Mouse (Mus musculus): ENCODE data around the gene Oxsr1. TPM values are rescaled to one million over a fixed set of nuclear protein-coding genes. Genes with fewer than 3 reads are reported as not detected.

The Oxsr1 gene
- polyA plus RNA-seq, 1 experiment from 2014 or later = 7.9 TPM

- ATAC-seq = no peak
- H3K4me3 ChIP-seq (ENCODE audit: low read depth, low read length) = peak overlapping the region; percentile 92
- WGBS = 11% methylated on average over 7 of the region's 7 CpGs
These were observed 1.3 kb downstream of the Oxsr1 start for GRCm38 (mm10) chr9:119320946-119321345.

DNA sequence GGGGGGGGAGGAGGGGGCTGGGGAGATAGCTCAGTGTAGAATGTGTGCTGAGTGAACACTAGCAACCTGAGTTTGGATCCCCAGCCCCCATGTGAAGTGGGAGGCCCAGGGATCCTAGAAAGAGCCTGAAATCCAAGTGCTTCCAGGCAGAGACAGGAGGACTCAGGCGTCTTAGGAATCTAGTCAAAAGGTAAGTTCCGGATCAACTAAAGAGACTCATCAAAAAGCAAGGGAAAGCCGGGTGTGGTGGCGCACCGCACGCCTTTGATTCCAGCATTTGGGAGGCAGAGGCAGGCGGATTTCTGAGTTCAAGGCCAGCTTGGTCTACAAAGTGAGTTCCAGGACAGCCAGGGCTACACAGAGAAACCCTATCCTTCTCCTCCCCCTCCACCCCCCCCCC lies 1.8 kb downstream of the Oxsr1 start:
- TF ChIP-seq CTCF (IDR thresholded peaks at IDR 0.05; ENCODE audit: low read depth) = no peak
- Histone ChIP-seq H3K4me1 (replicated peaks; ENCODE audit: control insufficient read depth, insufficient read depth, low read length) (no peaks in the 10 kb centered on the region), H3K4me2 (replicated peaks; ENCODE audit: low read depth) (peak overlapping the region; percentile 99; the same call in 1 of the 2 replicates), H3K4me3 (ENCODE audit: low read depth, low read length) (no peak overlapping the region), H3K36me3 (ENCODE audit: control insufficient read depth, insufficient read depth) (0 out of 2 replicates have a peak, but pooled peaks cover 4% of the 10 kb centered on the region), H3K9ac (ENCODE audit: low read depth, low read length) (no peak overlapping the region), H3K9me3 (ENCODE audit: control insufficient read depth) (no peaks in the 10 kb centered on the region), H3K27ac (ENCODE audit: low read depth, low read length) (no peak overlapping the region), H3K27me3 (replicated peaks; ENCODE audit: control insufficient read depth, insufficient read depth, low read length) (no peaks in the 10 kb centered on the region)
- WGBS = 70% methylated on average over 7 of the region's 7 CpGs
- no peak for ATAC-seq

More at GRCm38 (mm10) chr9:119320946-119321345, 1.3 kb downstream of the Oxsr1 start:
- Histone ChIP-seq H3K9ac (ENCODE audit: low read depth, low read length) (0 out of 2 replicates have a peak overlapping the region, but pooled peaks have one; percentile 80), H3K27ac (ENCODE audit: low read depth, low read length) (no peak overlapping the region), H3K36me3 (ENCODE audit: control insufficient read depth, insufficient read depth) (0 out of 2 replicates have a peak, but pooled peaks cover 4% of the 10 kb centered on the region), H3K9me3 (ENCODE audit: control insufficient read depth) (no peaks in the 10 kb centered on the region), H3K4me1 (replicated peaks; ENCODE audit: control insufficient read depth, insufficient read depth, low read length) (no peaks in the 10 kb centered on the region), H3K4me2 (replicated peaks; ENCODE audit: low read depth) (peak overlapping the region; percentile 99), H3K27me3 (replicated peaks; ENCODE audit: control insufficient read depth, insufficient read depth, low read length) (no peaks in the 10 kb centered on the region)
- TF ChIP-seq CTCF (IDR thresholded peaks at IDR 0.05; ENCODE audit: low read depth) = no peak

GRCm38 (mm10) chr9:119318891-119319290 lies 3.3 kb downstream of the Oxsr1 start:
- H3K36me3 ChIP-seq (ENCODE audit: control insufficient read depth, insufficient read depth) = 0 out of 2 replicates have a peak, but pooled peaks cover 4% of the 10 kb centered on the region
- no peaks in the 10 kb centered on the region for H3K9me3 ChIP-seq (ENCODE audit: control insufficient read depth)
- no peak overlapping the region for H3K4me2 ChIP-seq (replicated peaks; ENCODE audit: low read depth)
- 75% methylated on average over 1 of the region's 1 CpGs for WGBS
- no peak overlapping the region for H3K4me3 ChIP-seq (ENCODE audit: low read depth, low read length)
- no peaks in the 10 kb centered on the region for H3K27me3 ChIP-seq (replicated peaks; ENCODE audit: control insufficient read depth, insufficient read depth, low read length)
- H3K9ac ChIP-seq (ENCODE audit: low read depth, low read length) = no peak overlapping the region
- no peak overlapping the region for H3K27ac ChIP-seq (ENCODE audit: low read depth, low read length)
- no peak for ATAC-seq
- TF ChIP-seq CTCF (IDR thresholded peaks at IDR 0.05; ENCODE audit: low read depth) = no peak
- H3K4me1 ChIP-seq (replicated peaks; ENCODE audit: control insufficient read depth, insufficient read depth, low read length) = no peaks in the 10 kb centered on the region

DNA sequence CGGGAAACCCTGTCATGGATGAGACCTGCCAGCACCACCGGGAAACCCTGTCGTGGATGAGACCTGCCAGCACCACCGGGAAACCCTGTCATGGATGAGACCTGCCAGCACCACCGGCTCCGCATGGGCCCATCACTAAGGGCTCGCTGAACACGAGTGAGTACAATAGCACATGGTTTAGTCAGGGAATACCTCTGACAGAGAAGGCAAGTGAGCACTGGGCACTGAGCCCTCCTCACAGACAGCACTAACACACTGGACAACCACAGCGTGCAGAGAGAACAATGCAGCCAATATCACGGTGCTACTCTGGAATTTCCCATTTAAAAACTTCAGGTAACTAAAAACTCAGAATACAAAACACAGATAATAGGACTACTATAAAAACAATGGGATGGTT lies 9.1 kb downstream of the Oxsr1 start:
- Histone ChIP-seq H3K27ac (ENCODE audit: low read depth, low read length) (no peak overlapping the region), H3K36me3 (ENCODE audit: control insufficient read depth, insufficient read depth) (0 out of 2 replicates have a peak, but pooled peaks cover under 1% of the 10 kb centered on the region), H3K9ac (ENCODE audit: low read depth, low read length) (no peak overlapping the region), H3K4me3 (ENCODE audit: low read depth, low read length) (no peak overlapping the region), H3K4me2 (replicated peaks; ENCODE audit: low read depth) (no peak overlapping the region), H3K9me3 (ENCODE audit: control insufficient read depth) (no peaks in the 10 kb centered on the region), H3K27me3 (replicated peaks; ENCODE audit: control insufficient read depth, insufficient read depth, low read length) (no peaks in the 10 kb centered on the region), H3K4me1 (replicated peaks; ENCODE audit: control insufficient read depth, insufficient read depth, low read length) (no peaks in the 10 kb centered on the region)
- no peak for TF ChIP-seq CTCF (IDR thresholded peaks at IDR 0.05; ENCODE audit: low read depth)
- no peak for ATAC-seq
- WGBS = 90% methylated on average over 9 of the region's 10 CpGs

GRCm38 (mm10) chr9:119309067-119309466 lies 13.2 kb downstream of the Oxsr1 start:
- no peak for TF ChIP-seq CTCF (IDR thresholded peaks at IDR 0.05; ENCODE audit: low read depth)
- WGBS = 83% methylated on average over 1 of the region's 1 CpGs
- Histone ChIP-seq H3K27me3 (replicated peaks; ENCODE audit: control insufficient read depth, insufficient read depth, low read length) (no peaks in the 10 kb centered on the region), H3K36me3 (ENCODE audit: control insufficient read depth, insufficient read depth) (no peaks in the 10 kb centered on the region), H3K27ac (ENCODE audit: low read depth, low read length) (no peak overlapping the region), H3K4me3 (ENCODE audit: low read depth, low read length) (no peak overlapping the region), H3K9me3 (ENCODE audit: control insufficient read depth) (no peaks in the 10 kb centered on the region), H3K4me1 (replicated peaks; ENCODE audit: control insufficient read depth, insufficient read depth, low read length) (no peaks in the 10 kb centered on the region), H3K4me2 (replicated peaks; ENCODE audit: low read depth) (no peak overlapping the region), H3K9ac (ENCODE audit: low read depth, low read length) (no peak overlapping the region)
- ATAC-seq = no peak

GRCm38 (mm10) chr9:119305863-119306262 lies 16.4 kb downstream of the Oxsr1 start:
- ATAC-seq = no peak
- no peak overlapping the region for H3K27ac ChIP-seq (ENCODE audit: low read depth, low read length)
- TF ChIP-seq CTCF (IDR thresholded peaks at IDR 0.05; ENCODE audit: low read depth) = no peak
- WGBS = 88% methylated on average over 7 of the region's 7 CpGs
- H3K4me3 ChIP-seq (ENCODE audit: low read depth, low read length) = no peak overlapping the region
- H3K4me2 ChIP-seq (replicated peaks; ENCODE audit: low read depth) = no peak overlapping the region
- H3K9ac ChIP-seq (ENCODE audit: low read depth, low read length) = no peak overlapping the region
- peaks cover 12% of the 10 kb centered on the region; the same call in 1 of the 2 replicates for H3K36me3 ChIP-seq (ENCODE audit: control insufficient read depth, insufficient read depth)
- H3K4me1 ChIP-seq (replicated peaks; ENCODE audit: control insufficient read depth, insufficient read depth, low read length) = no peaks in the 10 kb centered on the region
- no peaks in the 10 kb centered on the region for H3K9me3 ChIP-seq (ENCODE audit: control insufficient read depth)
- H3K27me3 ChIP-seq (replicated peaks; ENCODE audit: control insufficient read depth, insufficient read depth, low read length) = no peaks in the 10 kb centered on the region
